Mouse (Mus musculus) heart, postnatal 14 days (tissue): ENCODE results near the gene Cideb. TPM values are rescaled to one million over a fixed set of nuclear protein-coding genes. Genes with fewer than 3 reads are reported as not detected.

Experiments
- total RNA-seq, 2 experiments: library from RNA; stranded (reverse); gene quantifications; 2 replicates each; pipeline ENCODE4 v1.2.3; 2021

The Cideb gene
- total RNA-seq, 2 experiments from 2014 or later, result 1.00 to 1.0 TPM

Other genes starting within 250 kb of the Cideb start
- gene Cpne6, start 248.0 kb downstream of the Cideb start, total RNA-seq, result not detected
- gene Nrl, start 233.5 kb downstream of the Cideb start, total RNA-seq, result not detected
- gene Pck2, start 218.2 kb downstream of the Cideb start, total RNA-seq, result 10 to 100 TPM; 17.7 to 23.0 TPM
- 100 to 1,000 TPM; 112 to 118 TPM for gene Dcaf11, start 198.5 kb downstream of the Cideb start, total RNA-seq
- under 1 TPM in 1 of 2 experiments, not detected in 1; 0.69 TPM for gene A730061H03Rik, start 198.1 kb downstream of the Cideb start, total RNA-seq
- 100 to 1,000 TPM; 204 to 226 TPM for gene Fitm1, start 182.8 kb downstream of the Cideb start, total RNA-seq
- 100 to 1,000 TPM; 218 to 238 TPM for gene Psme1, start 180.3 kb downstream of the Cideb start, total RNA-seq
- 10 to 100 TPM; 39.9 to 45.0 TPM for gene Emc9, start 173.2 kb downstream of the Cideb start, total RNA-seq
- 100 to 1,000 TPM in 1 of 2 experiments, 10 to 100 TPM in 1; 90.7 to 132 TPM for gene Psme2, start 167.3 kb downstream of the Cideb start, total RNA-seq
- gene Rnf31, start 166.8 kb downstream of the Cideb start, total RNA-seq, result 10 to 100 TPM; 21.8 to 26.1 TPM
- gene Irf9, start 154.9 kb downstream of the Cideb start, total RNA-seq, result 1 to 10 TPM; 9.2 to 9.3 TPM
- gene Rec8, start 140.4 kb downstream of the Cideb start, total RNA-seq, result 1 to 10 TPM in 1 of 2 experiments, under 1 TPM in 1; 0.72 to 1.2 TPM
- 10 to 100 TPM; 41.4 to 49.9 TPM for gene Ipo4, start 122.5 kb downstream of the Cideb start, total RNA-seq
- 1 to 10 TPM; 2.2 to 2.9 TPM for gene Gm49378, start 120.6 kb downstream of the Cideb start, total RNA-seq
- gene Tm9sf1, start 114.7 kb downstream of the Cideb start, total RNA-seq, result 10 to 100 TPM; 45.3 to 45.4 TPM
- gene Tssk4, start 108.3 kb downstream of the Cideb start, total RNA-seq, result under 1 TPM; 0.53 to 0.76 TPM
- gene Mdp1, start 98.0 kb downstream of the Cideb start, total RNA-seq, result 10 to 100 TPM; 52.4 to 55.9 TPM
- 10 to 100 TPM; 12.8 to 14.1 TPM for gene Gmpr2, start 86.5 kb downstream of the Cideb start, total RNA-seq
- 100 to 1,000 TPM; 254 to 257 TPM for gene Nedd8, start 86.3 kb downstream of the Cideb start, total RNA-seq
- 10 to 100 TPM; 10.5 to 10.8 TPM for gene Tinf2, start 76.6 kb downstream of the Cideb start, total RNA-seq
- gene Tgm1, start 44.5 kb downstream of the Cideb start, total RNA-seq, result under 1 TPM; 0.29 TPM
- 10 to 100 TPM; 11.4 to 13.7 TPM for gene Rabggta, start 36.2 kb downstream of the Cideb start, total RNA-seq
- 10 to 100 TPM; 54.6 to 56.2 TPM for gene Dhrs1, start 12.8 kb downstream of the Cideb start, total RNA-seq
- gene Nop9, start 12.8 kb downstream of the Cideb start, total RNA-seq, result 10 to 100 TPM; 11.2 to 11.4 TPM
- gene Ltb4r2, start 3.0 kb upstream of the Cideb start, total RNA-seq, result under 1 TPM; 0.12 to 0.17 TPM
- gene Ltb4r1, start 7.5 kb upstream of the Cideb start, total RNA-seq, result under 1 TPM; 0.37 to 0.60 TPM
- 10 to 100 TPM; 19.8 to 21.1 TPM for gene Adcy4, start 25.6 kb upstream of the Cideb start, total RNA-seq
- 1 to 10 TPM; 4.4 to 6.1 TPM for gene Ripk3, start 30.4 kb upstream of the Cideb start, total RNA-seq
- 1 to 10 TPM; 7.0 to 9.2 TPM for gene Nfatc4, start 64.7 kb upstream of the Cideb start, total RNA-seq
- gene Nynrin, start 95.6 kb upstream of the Cideb start, total RNA-seq, result 10 to 100 TPM; 13.6 to 15.8 TPM
- under 1 TPM; 0.10 TPM for gene Cbln3, start 125.9 kb upstream of the Cideb start, total RNA-seq
- gene Khnyn, start 126.5 kb upstream of the Cideb start, total RNA-seq, result 10 to 100 TPM; 13.4 to 14.3 TPM
- gene Sdr39u1, start 141.8 kb upstream of the Cideb start, total RNA-seq, result 10 to 100 TPM; 71.5 to 78.4 TPM
- gene Cma1, start 186.2 kb upstream of the Cideb start, total RNA-seq, result 1 to 10 TPM; 4.4 to 5.1 TPM
- not detected for gene Cma2, start 192.5 kb upstream of the Cideb start, total RNA-seq